Mouse (Mus musculus): ENCODE measurements at regions not wholly inside any gene's neighbourhood (a gene's known extent, or its start where the extent isn't known, plus 50 kb on each side); places are given as distances from the start of the nearest gene placed in this dataset.
"Not testable (repeated sequence)": the region's sequence is repeated elsewhere in the genome, so short reads cannot be mapped to it uniquely, and the experiment has no call there.

DNA sequence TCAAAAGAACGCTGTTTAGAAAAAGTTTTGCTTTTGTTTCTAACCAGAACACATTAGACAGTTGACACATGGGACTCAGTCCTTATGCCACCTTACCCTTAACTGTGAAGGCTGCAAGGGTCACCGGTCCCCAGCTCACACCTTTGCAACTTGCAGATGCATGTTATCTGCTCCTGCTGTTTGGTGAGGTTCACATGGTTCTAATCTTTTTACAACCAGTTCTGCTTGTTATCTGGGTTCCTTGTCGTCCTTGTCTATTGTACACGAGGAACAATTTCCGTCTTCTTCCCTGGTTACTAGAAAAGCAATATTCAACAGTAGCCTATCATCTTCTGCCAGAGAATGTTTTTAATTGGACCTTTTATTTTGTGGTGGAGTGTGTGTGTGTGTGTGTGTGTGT is 200.8 kb downstream of the Gm21738 start:
- H3K4me1 ChIP-seq (ENCODE audit: control insufficient read depth, insufficient read depth, low read length); H3K4me3 ChIP-seq (ENCODE audit: insufficient read depth, low read length); H3K27ac ChIP-seq (ENCODE audit: insufficient read depth, low read length): not testable (repeated sequence)

DNA sequence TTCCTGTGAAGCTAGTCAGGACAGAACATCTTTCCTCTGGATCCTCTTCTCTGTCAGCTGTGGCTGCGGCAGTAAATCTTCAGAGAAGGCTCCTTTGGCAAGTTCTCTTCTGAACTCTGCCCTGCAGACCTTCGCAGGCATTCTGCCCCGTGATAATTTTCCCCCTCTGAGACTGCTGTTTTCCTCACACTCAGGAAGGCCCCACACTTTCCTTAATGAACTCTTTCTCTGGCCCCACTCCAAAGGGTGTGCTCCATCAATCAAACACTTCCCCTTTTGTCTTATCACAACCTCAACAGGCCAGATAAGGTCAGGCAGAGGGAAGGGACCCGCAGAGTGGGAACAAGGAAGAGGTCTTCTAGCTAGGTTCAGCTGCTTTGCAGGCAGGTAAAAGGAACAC is 210.2 kb downstream of the Gm21738 start:
- TF ChIP-seq POLR2A (IDR thresholded peaks at IDR 0.05; ENCODE audit: extremely low read depth, insufficient read depth, low read length): no peak
- TF ChIP-seq CTCF (IDR thresholded peaks at IDR 0.05; ENCODE audit: extremely low read depth, insufficient read depth, low read length): no peak
- no peak overlapping the region for H3K27ac ChIP-seq (ENCODE audit: insufficient read depth, low read length)
- no peaks in the 10 kb centered on the region for H3K4me1 ChIP-seq (ENCODE audit: control insufficient read depth, insufficient read depth, low read length)
- H3K4me3 ChIP-seq (ENCODE audit: insufficient read depth, low read length): no peak overlapping the region

DNA sequence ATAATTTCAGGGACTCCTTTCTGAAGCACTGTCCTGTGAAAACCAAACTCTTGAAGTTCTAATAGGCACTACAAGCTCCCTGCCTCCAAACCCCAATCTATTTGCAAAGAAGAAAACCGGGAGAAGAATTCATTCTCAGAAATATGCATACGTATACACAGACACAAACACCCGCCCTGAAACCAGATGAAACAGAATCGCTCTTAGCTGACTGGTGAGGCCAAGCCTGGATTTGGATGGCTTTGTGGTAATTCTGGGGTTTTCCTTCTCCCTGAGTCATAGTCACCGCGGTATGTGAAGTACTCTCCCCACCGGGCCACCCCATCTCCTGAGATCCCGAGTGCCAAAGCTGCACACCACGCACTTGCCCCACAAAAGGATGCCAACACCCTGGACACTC is 238.5 kb downstream of the Gm21738 start:
- H3K4me3 ChIP-seq (ENCODE audit: insufficient read depth, low read length); H3K27ac ChIP-seq (ENCODE audit: insufficient read depth, low read length); H3K4me1 ChIP-seq (ENCODE audit: control insufficient read depth, insufficient read depth, low read length): not testable (repeated sequence)

DNA sequence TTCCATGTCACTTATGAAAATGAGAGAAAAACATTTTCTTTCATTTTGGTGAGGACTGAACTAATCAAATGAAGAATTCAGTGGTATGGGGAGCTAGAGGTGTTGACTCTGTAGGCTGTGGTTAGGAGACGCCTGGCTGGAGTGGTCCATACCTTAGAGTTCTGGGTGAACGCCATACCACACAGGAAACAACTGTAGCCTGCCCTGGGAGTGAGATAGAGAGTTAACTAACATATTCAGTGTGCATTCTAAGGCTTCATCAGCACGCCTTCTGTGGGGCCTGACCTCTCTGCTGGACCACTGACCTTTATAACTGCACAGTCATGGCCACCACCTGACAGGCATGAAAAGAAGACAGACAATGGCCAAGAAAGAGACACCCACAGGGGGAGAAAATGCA is 240.7 kb downstream of the Gm21738 start:
- H3K27ac ChIP-seq (ENCODE audit: insufficient read depth, low read length); H3K4me3 ChIP-seq (ENCODE audit: insufficient read depth, low read length); H3K4me1 ChIP-seq (ENCODE audit: control insufficient read depth, insufficient read depth, low read length): not testable (repeated sequence)

DNA sequence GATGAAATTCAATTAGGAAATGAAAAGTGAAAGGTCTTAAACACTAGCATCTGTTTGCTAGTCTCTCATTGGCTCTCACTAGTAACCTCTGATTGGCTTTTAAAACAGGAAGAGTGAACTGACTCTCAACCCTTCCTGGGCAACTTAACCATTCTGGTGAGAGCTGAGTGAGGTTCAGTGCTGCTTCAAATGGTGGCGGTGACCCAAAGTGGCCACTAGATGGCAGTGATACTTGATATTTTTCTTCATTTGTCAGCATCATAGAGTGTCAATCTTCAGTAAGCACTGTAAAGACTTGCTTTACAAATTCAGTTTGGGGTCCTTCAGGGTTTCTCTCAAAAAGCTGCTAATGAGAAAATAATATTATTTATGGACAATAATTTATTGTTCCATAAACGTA is 243.4 kb downstream of the Gm21738 start:
- no peak overlapping the region for H3K27ac ChIP-seq (ENCODE audit: insufficient read depth, low read length)
- TF ChIP-seq CTCF (IDR thresholded peaks at IDR 0.05; ENCODE audit: extremely low read depth, insufficient read depth, low read length): 0 out of 2 replicates have a peak, but pooled peaks have one; percentile 10
- no peak for TF ChIP-seq POLR2A (IDR thresholded peaks at IDR 0.05; ENCODE audit: extremely low read depth, insufficient read depth, low read length)
- H3K4me1 ChIP-seq (ENCODE audit: control insufficient read depth, insufficient read depth, low read length): no peaks in the 10 kb centered on the region
- H3K4me3 ChIP-seq (ENCODE audit: insufficient read depth, low read length): no peak overlapping the region

DNA sequence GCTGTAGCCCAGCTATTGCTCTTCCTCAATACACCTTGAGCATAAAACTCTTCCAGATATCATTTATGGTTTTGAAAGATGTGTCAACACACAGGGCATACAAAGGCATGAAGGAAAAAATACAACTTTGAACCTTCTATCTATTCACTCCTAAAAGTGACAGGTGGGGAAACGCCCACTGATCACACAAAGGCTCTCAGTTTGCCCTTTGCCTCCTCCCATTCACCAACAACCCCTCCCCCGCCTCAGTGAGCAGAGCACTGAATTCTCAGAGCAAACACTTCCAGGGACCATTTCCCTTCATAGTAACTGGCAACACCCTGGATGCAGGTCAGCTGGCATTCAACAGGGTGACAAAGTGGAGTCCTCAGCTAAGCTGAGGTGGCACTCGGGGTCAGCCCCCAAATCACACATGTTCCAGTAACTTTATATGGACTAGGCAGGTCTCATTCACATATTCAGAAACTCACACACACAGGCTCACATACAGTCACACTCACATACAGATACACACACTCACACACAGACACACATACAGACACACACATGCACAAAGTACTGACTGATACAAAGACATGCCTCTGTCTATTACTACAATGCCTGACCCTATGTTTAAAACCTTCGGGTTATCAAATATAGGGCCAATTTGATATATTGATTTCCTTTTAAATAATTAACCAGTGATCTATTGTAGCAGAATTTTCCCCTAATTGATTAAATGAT is 248.3 kb downstream of the Gm21738 start:
- H3K4me1 ChIP-seq (ENCODE audit: control insufficient read depth, insufficient read depth, low read length); H3K4me3 ChIP-seq (ENCODE audit: insufficient read depth, low read length); H3K27ac ChIP-seq (ENCODE audit: insufficient read depth, low read length): not testable (repeated sequence)

DNA sequence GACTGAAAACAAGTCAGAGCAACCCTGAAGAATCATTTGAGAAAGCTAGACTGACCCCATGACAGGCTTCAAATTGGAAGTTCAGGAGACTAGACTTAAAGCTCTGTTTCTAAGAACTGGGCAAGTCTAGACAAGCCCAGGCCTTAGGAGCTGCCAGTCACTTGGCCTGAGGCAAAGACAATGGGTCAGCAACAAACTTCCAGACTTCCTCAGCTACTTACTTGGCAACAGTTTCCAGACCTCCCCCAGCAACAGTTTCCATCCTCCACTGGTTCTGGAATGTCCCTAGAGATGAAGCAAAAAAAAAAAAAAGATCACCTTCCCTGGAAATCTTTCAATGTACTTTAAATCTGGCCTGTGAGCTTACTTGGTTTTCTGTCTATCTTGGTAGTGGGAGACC is 251.9 kb downstream of the Gm21738 start:
- Histone ChIP-seq H3K27ac (ENCODE audit: insufficient read depth, low read length) (no peak overlapping the region), H3K4me3 (ENCODE audit: insufficient read depth, low read length) (no peak overlapping the region), H3K4me1 (ENCODE audit: control insufficient read depth, insufficient read depth, low read length) (no peaks in the 10 kb centered on the region)
- TF ChIP-seq CTCF (IDR thresholded peaks at IDR 0.05; ENCODE audit: extremely low read depth, insufficient read depth, low read length) (no peak), POLR2A (IDR thresholded peaks at IDR 0.05; ENCODE audit: extremely low read depth, insufficient read depth, low read length) (no peak)

DNA sequence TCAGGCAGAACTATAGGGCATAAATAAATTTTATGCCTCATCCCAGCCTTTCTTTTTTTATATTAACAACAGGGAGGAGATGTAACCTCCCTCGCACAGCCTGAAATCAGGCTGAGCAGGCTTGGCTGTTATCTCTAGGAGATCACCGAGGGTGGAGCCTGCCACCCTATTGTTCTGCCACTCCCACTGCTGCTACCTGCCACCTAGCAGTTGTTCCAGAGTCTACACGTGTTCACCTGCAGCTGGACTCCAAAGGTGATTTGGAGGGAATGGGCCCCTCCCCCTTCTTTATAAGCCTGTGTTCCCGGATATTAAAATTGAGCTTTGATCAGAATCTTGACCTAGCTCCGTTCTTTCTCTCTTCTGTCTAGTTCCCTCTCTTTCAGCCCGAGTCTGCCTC is 245.8 kb upstream of the Ube2e2 start:
- H3K4me3 ChIP-seq (ENCODE audit: insufficient read depth, low read length); H3K27ac ChIP-seq (ENCODE audit: insufficient read depth, low read length); H3K4me1 ChIP-seq (ENCODE audit: control insufficient read depth, insufficient read depth, low read length): not testable (repeated sequence)

DNA sequence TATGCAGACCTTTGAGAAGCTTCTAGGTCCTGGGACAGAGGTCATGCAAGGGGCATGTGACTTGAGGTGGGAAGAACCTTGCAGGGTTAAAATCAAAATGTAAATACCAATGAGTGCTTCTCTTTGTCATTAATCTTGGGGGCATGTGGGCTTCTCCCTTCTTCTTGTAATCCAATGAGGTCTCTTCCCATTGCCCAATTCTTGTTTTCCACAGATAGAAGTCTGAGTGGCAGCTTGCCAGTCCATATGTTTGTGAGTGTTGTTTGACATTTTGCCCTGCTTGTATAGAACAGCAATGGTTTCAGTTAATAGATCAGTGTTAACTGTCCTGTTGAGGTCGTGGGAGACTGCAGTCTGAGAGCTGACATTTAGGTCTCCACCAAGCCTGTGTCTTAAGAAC is 237.5 kb upstream of the Ube2e2 start:
- TF ChIP-seq POLR2A (IDR thresholded peaks at IDR 0.05; ENCODE audit: extremely low read depth, insufficient read depth, low read length) (no peak), CTCF (IDR thresholded peaks at IDR 0.05; ENCODE audit: extremely low read depth, insufficient read depth, low read length) (no peak)
- Histone ChIP-seq H3K4me3 (ENCODE audit: insufficient read depth, low read length) (no peak overlapping the region), H3K4me1 (ENCODE audit: control insufficient read depth, insufficient read depth, low read length) (no peaks in the 10 kb centered on the region), H3K27ac (ENCODE audit: insufficient read depth, low read length) (no peak overlapping the region)
